Mouse (Mus musculus): ENCODE measurements around the gene Mybphl.

DNA sequence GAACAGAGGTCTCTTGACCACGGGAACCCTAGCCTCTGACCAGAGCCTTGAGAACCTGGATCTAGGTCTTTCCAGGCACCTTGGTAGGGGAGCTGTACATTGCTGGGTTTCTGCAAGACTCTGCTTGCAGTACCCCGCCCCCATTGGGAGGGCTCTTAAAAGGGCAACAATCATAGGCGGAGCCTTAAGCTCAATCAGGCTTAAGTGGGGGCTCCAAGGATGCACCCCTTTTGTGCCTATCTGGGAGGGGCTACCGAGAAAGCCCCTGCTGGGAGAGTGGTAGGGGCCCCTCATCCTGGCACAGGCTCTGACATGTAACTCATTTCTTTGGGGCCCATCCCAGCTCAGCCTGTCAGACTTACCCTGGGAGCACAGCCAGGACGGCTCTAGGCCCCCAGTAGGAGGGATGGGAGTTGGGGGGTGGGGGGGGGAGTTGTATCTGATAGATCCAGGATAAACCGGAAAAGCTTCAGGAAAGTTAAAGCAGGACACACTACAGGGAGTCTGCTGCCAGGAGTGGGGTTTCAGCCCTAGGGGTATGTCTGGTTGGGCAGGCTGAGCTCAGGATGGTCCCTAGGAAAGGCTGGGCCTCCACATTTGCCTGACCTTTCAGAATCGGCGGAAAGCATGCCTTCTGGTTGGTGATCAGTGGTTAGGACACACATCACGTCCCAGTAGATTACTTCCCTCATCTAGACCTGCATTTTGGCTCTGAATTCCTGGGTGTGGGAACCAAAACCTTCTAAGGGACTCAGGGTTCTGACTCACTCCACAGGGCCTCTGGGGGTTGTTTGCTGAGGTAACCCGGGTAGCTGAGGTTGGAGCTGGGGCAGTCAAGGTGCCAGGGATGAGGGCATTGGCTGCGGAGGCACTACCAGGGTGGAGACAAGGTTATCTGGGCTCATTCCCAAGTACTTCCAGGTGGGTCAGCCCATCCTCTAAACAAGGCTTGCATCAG is 59.4 kb downstream of the Mybphl start:
- TF ChIP-seq CTCF (IDR thresholded peaks at IDR 0.05; ENCODE audit: extremely low read depth, insufficient read depth, insufficient read length, insufficient replicate concordance) = no peak
- no peak for TF ChIP-seq POLR2A (IDR thresholded peaks at IDR 0.05; ENCODE audit: low read depth, low read length)

All from spleen, adult 2 months (tissue).